Mouse (Mus musculus): ENCODE measurements around the gene Aspdh.

Aspdh gene

DNA sequence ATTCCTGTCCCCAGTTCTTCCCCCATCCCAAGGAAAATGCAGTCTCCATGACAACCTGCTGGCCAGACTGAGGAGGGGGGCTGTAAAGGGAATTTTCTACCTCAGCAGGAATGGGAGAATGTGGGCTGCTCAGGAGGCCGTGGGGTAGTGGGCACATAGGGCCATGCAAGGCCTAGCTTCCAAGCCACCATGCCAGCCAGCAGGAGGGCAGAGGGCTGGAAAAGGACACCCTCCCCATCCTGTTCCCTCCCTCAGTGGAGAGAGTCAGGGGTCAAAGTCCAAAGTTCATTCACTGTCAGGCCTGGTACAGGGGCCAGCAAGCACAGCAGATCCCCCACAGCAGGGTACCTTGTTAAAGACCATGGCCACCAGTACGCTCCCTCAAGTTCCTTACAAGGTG is at the start of gene Aspdh:
Gene Aspdh (plus strand): TSS at position 281 of the 400 bp plus-strand sequence.
- no peak for DNase-seq (ENCODE audit: low read depth)

DNA sequence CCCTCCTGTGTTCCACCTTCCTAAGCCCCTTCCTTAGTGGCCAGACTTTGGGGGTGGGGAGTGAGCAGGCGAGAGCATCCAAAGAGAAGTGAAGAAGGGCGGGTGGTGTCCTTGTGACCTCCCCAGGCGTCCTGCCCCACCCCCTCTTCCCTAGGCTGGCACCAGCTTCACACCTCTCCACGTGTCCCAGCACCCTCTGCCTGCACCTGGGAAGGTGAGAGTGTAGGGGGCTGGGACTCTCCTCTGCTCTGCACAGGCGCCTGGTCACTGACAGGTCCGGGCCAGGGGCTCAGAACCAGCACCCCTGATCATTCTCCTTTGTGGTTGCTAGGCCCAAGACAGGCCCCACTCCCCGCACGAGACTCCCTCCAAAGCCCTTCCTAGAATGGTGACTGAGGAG is 37.5 kb upstream of the Aspdh start:
- DNase-seq (ENCODE audit: low read depth) = no peak

DNA sequence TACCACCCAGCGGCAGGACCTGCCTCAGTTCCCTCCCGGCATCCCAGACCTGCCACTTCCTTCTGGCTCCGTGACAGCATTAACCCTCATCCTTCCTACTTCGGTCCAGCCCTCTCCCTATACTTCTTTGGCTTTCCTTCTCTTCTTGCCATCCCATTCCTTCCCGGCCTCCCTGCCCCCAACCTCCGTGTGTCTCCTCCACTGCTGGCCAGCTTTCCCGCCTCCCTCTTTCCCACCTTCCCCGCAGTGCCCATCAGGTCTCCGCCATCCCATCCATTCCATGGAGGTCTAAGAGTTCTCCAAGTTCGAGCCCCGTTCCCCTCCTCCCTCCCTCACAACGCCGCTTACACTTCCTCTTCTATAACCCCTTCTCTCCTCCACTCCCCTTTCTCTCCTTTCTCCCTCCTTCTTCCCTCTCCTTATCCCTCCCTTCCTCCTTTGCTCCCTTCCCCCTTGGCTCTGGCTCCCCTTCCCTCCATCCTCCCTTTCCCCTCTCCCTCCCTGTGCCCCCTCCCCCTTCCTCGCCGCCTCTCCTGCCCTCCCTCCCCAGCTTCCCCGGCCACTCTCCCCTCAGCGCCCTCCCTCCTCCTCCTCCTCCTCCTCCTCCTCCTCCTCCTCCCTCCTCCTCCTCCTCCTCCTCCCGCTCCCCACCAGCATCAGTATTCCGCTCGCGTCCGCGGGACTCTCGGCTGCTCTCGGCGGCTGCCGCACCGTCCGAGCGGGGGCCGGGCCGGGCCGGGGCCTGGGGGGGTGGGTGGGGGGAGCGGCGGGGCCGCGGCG is 36.8 kb upstream of the Aspdh start:
- DNase-seq (ENCODE audit: low read depth) = no peak

DNA sequence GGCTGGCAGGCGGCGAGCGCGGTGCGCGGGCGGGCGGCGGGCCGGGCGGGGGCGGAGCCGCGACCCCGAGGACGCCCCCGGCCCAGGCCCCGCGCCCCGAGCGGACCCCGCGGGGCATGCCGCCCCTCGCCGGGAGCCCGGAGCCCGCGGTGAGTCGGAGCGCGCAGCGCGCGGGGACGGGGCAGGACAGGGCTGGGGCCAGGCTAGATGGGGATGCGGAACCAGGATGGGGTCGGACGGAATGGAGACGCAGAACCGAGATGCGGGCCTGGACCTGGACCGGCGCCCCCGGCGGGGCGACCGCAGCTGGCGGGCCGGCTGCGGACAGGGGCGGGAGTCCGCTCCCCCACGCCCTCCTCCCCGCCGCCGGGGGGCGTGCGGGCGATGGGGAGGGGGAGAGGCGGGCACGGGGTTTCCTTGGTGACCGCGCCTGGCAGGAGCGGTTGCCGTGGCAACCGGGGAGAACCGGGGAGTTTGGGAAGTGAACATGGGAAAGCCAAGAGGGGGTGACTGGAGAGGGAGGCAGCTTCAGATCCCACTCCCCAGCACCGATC is 36.1 kb upstream of the Aspdh start, which contains the start of gene Lrrc4b:
Gene Lrrc4b (plus strand): TSS at position 51 of the 554 bp plus-strand sequence.
- no peak for DNase-seq (ENCODE audit: low read depth)

DNA sequence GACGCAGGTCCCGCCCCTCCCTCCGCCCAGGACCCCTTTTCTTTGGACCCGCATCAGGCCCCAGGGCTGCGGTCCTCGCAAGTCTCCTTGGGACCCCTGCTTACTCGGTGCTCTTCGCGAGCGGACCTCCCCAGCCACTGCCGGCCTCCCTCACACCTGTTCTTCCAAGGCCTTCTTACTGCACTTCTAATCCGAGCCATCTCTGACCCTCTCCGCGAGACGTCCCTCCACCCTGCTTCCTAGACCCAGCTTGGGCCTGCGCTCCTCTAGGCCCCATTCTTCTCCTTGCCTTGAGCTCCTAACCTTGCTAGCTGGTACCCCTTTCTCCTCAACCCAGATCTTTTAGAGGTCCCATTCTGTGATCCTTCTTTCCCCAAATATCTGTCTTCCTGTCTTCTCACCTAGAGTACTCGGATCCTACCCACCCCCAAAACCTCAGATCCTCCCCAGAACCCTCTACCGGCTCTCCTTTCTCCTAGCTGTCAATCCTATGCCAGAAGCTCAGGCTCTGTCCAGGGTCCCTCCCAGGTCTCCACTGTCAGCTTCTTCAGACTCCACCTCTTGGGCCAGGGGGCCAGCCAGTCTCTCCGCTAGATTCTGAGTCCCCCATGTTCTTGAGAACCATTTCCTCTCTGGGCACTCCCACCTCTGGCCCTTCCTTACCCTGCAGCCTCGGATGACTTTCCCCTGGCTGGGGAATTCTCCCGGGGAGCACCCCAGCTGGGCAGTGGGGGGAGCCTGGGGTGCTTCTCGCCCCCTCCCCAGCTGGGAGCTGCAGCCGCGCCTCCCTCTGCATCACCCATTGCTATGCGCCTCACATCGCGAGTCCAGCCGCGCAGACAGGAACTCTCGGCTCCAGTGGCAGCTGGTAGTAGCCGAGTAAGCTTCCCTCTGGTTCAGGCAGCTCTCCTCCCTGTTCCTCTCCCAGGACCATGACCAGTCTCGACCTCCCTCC is 35.4 kb upstream of the Aspdh start:
- DNase-seq (ENCODE audit: low read depth) = no peak

DNA sequence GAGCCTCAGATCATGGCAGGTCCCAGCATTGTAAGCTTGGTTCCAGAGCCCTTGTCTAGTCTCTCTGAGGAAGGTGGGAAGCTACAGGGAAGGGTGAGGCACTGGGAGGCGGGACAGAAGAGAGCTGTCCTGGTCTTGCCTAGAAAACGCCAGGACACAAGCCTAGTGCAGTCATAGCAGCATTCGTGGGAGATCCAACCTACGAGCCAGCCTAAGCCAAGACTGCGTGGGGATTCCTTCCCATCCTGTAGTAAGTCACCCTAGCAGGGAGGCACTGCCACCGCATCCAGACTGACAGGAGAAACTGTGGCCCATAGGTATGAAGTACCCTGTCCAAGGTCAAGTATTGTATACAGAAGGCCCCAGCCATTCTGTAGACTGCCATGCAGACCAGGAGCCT is 32.6 kb upstream of the Aspdh start:
- no peak for DNase-seq (ENCODE audit: low read depth)

DNA sequence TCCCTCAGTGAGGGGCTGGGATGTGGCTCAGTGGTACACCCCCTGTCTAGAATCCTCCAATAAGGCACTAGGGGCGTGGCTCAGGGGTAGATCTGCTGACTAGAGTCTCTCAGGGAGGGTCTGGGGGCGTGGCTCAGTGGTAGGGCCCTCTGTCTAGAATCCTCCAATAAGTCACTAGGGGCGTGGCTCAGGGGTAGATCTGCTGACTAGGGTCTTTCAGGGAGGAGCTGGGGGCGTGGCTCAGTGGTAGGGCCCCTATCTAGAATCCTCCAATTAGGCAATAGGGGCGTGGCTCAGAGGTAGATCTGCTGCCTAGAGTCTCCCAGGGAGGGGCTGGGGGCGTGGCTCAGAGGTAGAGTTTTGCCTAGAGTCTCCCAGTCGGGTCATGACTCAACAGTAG is 31.8 kb upstream of the Aspdh start:
- DNase-seq (ENCODE audit: low read depth) = peak; percentile 74

DNA sequence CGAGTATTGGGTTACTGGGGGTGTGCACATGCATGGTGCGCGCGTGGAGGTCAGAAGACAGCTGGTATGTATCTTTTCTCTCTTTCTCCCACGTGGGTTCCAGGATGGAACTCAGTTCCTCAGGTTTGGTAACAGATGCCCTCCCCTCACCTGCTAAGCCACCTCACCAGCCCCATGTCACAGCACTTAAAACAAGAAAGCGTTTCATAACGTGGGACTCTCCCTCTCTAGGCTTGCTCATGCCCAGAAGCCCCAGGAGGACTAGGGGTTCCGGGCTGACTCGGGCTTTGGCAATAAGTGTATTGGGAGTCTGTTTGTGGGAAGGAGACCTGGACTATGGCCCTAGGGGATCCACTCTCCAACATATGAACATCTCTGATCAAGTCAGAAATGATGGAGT is 31.1 kb upstream of the Aspdh start:
- DNase-seq (ENCODE audit: low read depth) = no peak

DNA sequence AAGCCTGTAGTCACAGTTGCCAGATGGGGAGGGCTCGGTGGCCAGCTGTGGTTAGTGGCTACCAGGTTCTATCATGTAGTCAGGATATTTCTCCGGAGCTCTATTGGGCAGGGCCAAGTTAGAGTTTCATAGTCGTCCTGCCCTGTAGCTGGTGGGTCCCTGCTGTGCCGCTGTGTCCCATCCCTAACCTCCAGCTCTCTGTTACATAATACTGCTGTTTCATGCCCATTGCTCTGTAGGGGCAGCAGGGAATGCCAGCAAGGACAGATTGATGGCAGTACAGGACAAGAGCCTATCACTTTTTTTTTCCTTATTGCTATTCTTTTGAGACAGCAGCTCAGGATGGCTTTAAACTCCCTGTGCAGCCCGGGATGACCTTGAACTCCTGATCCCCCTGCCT is 29.4 kb upstream of the Aspdh start:
- DNase-seq (ENCODE audit: low read depth) = no peak

DNA sequence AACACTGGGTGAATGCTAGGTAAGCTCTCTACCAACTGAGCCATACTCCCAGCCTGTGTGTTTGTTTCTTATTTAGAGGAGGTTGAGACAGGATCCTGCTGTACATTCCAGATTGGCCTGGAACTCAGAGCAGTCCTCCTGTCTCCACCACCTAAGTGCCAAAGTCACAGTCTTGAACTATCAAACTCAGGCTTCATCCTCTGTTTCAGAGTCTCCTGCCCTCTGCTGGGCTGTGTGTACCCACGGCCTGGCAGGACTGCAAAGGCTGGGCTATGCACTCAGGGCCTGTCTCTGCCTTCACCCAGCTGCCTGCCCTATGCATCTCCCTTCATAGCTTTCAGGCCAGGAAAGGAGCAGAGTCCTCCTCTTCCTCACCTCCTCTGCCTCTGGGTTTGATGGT is 28.9 kb upstream of the Aspdh start:
- DNase-seq (ENCODE audit: low read depth) = no peak

DNA sequence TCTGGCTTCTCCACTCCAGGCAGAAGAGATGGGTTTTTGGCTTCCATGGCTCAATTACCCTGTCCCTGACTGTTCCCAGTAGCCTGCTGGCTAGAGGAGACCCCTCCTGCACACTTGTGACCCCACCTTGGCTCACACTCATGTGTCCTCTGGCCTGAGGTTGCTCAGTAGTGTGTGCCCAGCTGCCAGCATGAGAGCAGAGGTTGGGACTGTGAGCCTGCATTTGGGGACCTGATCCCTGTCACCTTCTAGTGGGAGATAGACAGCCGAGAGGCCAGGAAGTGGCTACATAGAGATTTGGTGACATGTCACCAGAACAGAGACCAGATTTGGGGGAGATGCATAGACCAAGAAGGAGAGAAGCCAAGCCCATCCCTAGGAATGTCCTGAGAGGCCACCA is 28.0 kb upstream of the Aspdh start:
- DNase-seq (ENCODE audit: low read depth) = no peak

DNA sequence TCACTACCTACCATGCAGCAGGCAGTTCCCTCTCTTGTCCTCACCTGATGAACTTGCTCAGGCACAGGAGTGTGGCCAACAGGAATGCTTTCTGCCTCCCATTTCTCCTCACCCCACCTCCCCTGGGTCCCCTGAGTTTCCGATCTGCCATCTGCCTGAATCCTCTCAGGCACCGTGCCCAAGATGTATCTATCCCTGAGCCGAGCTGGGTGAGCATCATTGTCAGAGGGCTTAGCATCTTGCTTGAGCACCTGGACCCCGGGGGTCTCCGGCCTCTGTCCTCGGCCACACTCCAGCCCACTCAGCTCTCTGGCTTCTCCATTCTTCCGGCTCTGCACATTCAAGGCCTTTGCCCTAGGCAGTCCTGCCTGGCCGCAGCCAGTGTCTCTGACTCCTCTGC is 27.3 kb upstream of the Aspdh start:
- DNase-seq (ENCODE audit: low read depth) = no peak

DNA sequence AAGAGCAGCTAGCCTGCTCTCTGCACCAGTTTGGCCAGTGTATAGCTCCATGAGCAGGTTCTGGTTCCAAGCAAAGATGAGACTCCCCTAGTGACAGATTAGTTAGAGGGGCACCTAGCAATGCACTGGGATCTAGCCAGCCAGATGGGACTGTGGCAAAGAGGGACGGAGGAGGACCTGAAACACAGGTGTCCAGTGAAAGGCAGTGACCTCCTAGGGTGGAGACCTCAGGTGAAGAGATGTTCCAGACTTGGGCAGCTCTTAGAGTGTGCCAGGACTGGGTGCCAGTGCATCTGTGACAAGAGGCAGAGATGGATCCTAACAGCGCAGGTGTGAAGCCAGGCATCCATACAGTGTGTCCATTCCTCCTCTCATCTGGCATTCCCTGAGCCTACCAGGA is 25.5 kb upstream of the Aspdh start:
- no peak for DNase-seq (ENCODE audit: low read depth)

DNA sequence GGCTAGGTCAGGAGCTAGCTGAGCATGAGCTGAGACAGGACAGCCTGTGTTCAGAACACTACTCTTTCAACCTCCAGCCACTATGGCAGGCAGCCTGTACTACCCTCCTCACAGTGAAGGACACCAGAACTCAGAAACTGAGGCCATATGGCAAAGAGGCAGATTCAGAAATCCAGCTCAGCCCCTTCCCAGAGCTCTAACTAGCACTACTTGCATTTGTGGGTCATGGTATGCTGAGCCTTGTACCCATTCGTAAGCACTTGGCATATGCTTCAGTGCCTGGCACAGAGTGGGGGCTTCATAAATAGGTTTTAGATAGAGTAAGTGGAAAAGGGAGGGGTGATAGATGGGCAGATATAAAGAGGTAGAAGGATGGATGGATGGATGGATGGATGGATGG is 24.7 kb upstream of the Aspdh start:
- no peak for DNase-seq (ENCODE audit: low read depth)

DNA sequence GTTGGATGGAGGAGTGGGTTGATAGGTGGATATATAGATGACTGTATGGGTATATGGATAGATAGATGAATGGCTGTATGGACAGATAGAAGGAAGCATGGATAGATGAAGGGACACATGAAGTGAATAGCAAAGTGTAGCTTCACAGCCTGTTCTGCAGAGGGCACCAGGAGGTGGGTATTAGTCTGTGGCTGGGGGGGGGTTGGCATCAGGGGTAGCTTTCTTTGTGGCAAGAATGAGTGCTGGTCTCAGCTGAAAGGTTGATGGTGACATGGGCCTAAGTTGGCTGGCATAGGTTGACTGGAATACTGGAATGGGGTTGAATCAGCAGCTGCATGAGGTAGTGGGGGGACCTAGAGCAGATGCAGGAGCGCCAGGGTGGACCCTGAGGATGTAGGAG is 24.0 kb upstream of the Aspdh start:
- DNase-seq (ENCODE audit: low read depth) = no peak

DNA sequence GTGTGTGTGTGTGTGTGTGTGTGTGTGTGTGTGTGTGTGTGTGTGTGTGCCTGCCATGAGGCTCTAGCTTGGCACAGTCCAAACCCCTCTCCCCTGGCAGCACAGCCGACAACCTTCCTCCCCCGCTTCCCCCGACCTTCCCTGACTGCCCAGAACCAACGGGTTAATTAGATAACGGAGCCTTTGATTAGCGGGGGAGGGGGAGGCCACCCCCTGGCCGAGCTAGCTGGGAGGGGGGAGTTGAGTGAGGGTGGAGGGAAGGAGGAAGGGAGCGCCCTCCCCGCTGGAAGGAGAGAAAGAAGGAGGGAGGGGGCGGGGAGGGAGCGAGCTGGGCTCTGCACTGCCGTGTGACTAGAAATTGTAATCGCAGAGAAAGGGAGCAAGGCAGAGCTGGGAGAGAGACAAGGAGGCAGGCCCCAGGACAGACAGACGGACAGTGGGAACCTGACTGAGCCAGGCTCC is 23.5 kb upstream of the Aspdh start:
- DNase-seq (ENCODE audit: low read depth) = no peak

DNA sequence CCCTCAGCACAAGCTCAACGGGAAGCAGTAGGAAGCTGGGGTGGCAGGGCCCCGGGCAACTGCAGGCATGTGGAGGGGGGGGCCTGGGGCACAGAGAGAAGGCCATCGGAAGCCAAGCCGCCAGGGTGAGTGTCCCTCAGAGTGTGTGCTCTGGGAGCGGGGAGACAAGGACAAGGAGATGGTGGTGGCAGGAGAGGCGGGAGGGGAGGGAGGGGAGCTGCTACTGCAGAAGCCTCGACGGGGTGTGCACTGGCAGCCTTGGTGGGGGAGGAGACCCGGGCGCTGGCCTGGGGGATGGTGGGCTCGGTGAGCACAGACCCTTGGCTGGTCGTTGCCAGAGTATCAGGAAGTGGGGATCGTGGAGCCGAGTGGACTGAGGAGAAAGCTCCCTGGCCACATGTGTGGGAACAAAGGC is 22.8 kb upstream of the Aspdh start:
- no peak for DNase-seq (ENCODE audit: low read depth)

DNA sequence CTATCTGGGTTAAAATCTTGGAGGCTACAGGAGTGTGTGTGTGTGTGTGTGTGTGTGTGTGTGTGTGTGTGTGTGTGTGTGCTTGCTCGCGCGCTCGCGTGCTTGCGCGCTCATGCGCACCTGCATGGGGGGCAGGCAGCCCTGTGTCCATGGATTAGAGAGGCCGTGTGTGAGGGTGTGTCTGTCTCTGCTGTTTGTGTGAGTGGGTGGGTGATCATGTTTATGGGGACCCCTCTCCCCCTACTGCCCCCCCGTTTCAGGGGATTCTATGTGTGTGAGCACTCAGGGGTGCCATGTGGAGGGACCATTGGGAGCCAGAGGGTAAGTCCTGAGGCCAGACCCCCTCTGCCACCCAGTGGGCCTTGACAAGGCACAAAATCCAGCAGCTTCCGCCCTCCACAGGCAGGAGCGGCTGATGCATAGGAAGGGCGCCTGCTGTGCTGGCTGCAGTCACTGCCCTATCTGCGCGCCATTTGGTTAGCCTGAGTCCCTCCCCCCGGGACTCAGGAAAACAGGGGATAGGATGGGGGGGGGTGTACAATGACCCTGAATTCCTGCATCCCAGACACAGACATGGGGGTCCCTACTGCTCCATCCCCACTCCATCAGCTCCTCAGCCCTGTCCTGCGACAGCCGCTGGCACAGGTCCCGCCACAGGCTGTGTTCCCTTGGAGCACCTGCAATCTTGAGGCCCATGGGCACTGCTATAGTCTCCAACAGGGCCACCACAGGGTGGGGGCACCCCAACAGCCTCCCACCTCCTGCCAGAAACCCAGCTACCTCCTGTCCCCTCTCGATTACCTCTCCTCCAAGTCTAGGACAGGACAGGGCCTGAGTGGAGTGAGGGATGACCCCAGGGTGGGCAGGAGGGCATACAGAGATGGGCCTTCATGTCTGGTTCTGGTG is 21.7 kb upstream of the Aspdh start:
- no peak for DNase-seq (ENCODE audit: low read depth)

DNA sequence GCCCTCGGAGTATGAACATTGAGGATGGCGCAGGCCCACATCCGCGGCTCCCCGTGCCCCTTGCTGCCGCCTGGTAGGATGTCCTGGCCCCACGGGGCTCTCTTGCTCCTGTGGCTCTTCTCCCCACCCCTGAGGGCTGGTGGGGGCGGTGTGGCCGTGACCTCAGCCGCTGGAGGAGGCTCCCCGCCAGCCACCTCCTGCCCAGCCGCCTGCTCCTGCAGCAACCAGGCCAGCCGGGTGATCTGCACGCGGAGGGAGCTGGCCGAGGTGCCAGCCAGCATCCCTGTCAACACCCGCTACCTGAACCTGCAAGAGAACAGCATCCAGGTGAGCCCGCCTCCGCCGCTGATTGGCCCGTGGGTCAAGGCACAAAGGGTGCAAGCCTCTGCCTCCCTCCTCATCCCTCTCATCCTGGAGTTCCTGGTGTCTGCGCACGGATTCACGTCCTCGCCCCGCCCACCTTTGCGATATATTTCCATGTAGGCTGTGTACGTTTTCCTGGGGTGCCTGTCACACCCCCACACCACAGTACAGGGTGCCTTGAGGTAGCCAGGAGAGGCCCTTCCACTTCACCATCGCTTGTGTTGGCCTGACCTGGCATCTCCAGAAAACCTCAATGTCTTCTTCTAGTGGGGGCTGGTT is 20.2 kb upstream of the Aspdh start:
- no peak for DNase-seq (ENCODE audit: low read depth)

DNA sequence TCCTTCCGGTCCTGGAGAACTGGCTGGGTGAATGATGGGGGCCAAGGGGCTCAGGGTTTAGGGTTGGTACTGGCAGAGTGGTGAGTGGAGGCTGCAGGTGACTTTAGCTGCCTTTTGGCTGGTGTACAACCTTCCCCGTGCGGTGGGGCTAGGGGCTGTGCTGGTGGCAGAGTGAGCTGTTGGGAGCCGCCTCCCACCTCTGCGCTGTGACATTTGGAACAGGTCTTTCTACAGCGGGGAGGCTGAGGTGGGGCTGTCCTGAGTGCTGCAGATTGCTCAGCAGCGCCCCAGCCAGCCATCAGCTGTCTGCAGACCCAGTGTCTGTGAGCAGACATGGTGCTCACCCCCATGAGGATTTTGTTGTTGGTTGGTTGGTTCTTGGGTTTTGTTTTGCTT is 19.7 kb upstream of the Aspdh start:
- no peak for DNase-seq (ENCODE audit: low read depth)

All from c-Kit-positive CD71-positive TER-119-negative erythroid progenitor cells, embryonic 14.5 days (primary cell).